Mouse (Mus musculus): Measurements from ENCODE around the gene Rassf5. TPM values are rescaled to one million over a fixed set of nuclear protein-coding genes. Genes with fewer than 3 reads are reported as not detected.

Gene Rassf5
- polyA plus RNA-seq (2012; rRNA removed), result 10.3 and 11.9 TPM in 2 replicates

DNA sequence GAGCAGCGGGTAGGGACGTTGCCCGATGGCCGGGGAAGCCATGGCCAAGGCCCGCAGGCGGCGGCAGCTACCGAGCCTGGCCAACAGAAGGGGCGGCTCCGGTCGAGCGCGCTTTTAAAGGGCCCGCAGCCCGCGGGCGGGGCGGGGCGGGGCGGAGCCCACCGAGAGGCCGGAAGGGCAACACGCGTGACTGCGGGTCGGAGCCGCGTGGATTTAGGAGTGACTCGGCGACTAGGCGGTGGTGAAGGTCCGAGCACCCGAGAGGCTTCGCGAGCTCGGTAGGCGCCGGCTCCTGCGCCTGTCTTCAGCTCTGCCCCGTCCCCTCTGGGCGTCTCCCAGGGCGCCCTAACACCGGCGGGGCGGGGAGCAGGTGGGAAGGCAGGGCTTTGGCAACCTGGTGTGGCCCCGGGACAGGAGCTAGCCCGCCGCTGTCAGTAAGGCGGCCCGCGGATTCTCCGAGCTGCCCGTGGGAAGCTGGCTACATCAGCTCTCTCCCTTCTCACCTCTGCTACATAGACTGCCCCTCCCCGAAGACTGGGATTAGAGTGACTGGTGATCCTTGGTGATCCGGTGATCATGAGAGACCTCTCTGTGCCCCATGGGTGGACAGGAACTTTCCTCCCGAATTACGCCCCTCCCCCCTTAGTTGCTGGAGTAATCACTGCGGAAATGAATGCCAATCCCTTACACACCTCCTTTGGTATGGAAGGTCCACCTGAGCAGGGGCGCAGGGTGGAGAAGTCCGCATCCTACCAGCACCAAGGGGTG, at the start of gene Rassf5:
Gene Rassf5 (minus strand): TSS at position 170 of the 768 bp plus-strand sequence.
- DNase-seq (ENCODE audit: extremely low spot score in 1 of 2, low spot score in 1 of 2), result peak in 1 of 2 experiments; percentile 63

DNA sequence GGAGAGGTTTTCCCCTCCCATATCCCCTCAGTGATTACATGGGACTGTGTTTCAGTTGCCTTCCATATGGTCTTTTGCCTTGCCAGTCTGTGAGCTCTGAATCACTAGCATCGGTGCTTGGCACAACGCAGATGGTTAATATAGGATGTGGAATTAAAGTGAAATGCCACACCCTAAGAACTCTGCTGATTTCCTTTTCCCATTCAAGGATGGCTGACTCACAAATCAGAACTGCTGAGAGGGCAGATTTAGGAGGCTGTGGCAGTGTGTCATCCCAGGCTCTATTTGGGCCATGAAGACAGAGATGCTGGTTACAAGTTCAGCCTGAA, 48.8 kb upstream of the Rassf5 start:
- peak; percentile 37 to 72 for DNase-seq (ENCODE audit: extremely low spot score in 1 of 2, low spot score in 1 of 2)

GRCm38 (mm10) chr1:131293221-131293921, 48.3 kb upstream of the Rassf5 start:
- DNase-seq (ENCODE audit: extremely low spot score in 1 of 2, low spot score in 1 of 2), result no peak

DNA sequence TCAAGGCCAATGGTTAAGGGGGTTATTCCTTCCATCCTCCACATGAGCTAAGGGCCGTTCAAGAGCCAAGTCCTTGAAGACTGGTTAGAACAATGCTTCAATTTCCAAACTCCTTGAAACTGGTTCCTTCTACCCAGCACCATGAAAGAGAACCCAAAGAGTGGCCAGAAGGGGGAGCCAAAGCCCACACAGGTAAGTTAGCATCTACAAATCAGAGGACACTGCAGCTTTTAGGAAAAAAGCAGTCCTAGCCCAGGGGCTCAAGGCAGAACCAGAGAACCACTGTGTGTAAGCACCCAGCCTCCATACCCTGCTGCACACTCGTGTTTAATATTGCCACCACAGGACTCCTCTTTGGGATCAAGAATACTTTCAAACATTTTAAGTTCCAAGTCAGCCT, 45.6 kb upstream of the Rassf5 start:
- peak in 1 of 2 experiments; percentile 86 for DNase-seq (ENCODE audit: extremely low spot score in 1 of 2, low spot score in 1 of 2)

DNA sequence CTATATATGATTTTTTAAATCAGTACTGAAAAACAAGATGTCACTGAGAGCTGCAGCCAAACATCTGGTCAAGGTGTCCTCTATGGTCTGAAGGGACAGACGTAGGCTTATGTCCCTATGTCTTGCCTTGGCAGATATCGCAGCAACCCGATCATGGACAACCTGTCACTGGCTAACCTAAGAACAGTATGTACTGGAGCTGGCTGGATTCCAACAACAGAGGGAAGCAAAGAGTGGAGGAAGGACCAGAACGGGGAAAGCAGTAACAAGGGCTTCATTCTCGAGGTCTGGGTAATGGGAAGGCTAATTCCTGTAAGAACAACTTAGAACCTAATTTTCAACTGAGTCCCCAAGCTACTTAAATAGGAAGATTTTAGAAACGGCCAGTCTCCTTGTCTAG, 43.9 kb upstream of the Rassf5 start:
- DNase-seq (ENCODE audit: extremely low spot score in 1 of 2, low spot score in 1 of 2), result no peak

DNA sequence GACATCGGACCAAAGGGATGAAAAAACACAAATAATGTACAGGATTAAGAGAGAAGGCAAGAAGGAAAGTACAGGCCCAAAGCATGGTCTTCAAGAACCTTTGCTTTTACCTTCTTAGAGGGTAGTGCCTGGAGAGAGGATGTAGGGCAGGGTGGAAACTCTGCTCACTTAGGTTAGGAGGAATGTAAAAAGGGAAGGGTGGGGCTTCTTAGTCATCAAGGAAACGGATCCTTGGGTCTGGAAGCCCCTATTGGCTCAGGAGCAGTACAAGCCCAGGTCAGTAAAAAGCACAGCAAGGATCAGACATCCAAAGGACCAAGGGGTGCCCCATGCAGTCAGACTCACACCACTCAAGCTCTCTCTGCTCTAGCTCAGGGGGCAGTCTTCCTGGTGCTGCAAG, 42.2 kb upstream of the Rassf5 start:
- DNase-seq (ENCODE audit: extremely low spot score in 1 of 2, low spot score in 1 of 2), result no peak

- no peak for DNase-seq (ENCODE audit: extremely low spot score in 1 of 2, low spot score in 1 of 2)
Measured at GRCm38 (mm10) chr1:131286803-131287202, 41.7 kb upstream of the Rassf5 start.

- DNase-seq (ENCODE audit: extremely low spot score in 1 of 2, low spot score in 1 of 2), result no peak
Measured at GRCm38 (mm10) chr1:131284616-131285015, 39.6 kb upstream of the Rassf5 start.

DNA sequence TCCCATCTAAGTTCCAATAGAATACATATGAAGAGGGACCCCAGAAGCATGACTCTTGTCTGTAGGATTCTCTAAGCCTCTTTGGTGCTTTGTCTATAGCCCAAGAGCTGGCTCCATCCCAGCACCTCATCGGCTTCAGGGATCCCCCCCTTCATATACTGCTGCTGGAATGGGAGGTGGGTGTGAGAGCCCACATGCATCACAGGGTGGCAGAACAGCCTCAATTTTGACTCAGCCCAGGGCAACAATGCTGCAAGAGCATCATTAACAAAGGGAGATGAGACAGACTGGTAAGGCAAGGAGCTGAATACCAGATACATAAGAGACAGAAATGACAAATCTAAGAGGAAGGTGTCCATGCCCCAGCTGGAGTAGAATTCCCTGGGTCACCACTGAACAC, 39.1 kb upstream of the Rassf5 start:
- no peak for DNase-seq (ENCODE audit: extremely low spot score in 1 of 2, low spot score in 1 of 2)

GRCm38 (mm10) chr1:131281731-131282130, 36.7 kb upstream of the Rassf5 start:
- no peak for DNase-seq (ENCODE audit: extremely low spot score in 1 of 2, low spot score in 1 of 2)

GRCm38 (mm10) chr1:131280280-131280679, 35.2 kb upstream of the Rassf5 start:
- DNase-seq (ENCODE audit: extremely low spot score in 1 of 2, low spot score in 1 of 2), result no peak

GRCm38 (mm10) chr1:131279456-131279776, 34.4 kb upstream of the Rassf5 start, which contains the start of gene Ikbke:
Gene Ikbke (minus strand): TSS chr1:131279606.
- no peak for DNase-seq (ENCODE audit: extremely low spot score in 1 of 2, low spot score in 1 of 2)

DNA sequence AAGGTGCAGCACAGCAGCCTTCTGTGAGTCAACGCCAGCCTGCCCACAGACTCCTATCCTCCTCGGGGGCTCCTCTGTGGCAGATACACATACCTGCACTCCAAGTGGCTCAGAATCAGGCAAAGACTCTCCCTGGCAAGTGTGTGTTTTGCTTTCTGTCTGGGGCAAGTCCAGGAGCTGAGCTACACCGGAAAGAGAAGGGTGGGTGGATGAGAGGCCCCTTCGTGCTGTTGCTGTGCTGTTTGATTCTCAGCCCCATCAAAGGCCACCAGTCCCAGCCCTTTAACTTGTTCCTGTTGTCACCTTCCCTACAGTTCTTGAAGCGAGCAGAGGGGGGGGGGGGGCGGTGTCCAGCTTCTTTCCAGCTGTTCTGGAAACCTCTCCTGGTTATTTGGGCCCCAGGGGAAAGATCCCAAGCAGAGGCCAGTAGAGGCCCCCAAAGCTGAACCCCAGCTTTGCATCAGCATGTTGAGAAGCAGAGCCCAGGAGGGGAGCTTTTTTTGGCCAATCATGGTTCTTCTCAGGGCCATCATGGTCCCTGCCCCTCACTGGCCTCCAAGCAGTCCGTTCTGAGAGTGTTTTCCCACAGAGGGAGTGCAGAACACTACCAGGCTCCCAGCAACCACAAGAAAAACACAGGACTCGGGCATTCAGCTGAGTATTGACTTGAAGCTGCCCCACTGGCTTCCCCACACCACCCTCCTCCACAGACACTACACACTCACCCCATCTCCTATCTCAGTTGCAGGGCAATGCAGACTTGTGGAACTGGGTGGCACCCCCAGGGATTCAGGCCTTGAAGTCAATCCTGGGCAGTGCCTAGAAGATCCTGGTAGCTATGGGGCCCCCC, 33.8 kb upstream of the Rassf5 start:
- DNase-seq (ENCODE audit: extremely low spot score in 1 of 2, low spot score in 1 of 2), result no peak

DNA sequence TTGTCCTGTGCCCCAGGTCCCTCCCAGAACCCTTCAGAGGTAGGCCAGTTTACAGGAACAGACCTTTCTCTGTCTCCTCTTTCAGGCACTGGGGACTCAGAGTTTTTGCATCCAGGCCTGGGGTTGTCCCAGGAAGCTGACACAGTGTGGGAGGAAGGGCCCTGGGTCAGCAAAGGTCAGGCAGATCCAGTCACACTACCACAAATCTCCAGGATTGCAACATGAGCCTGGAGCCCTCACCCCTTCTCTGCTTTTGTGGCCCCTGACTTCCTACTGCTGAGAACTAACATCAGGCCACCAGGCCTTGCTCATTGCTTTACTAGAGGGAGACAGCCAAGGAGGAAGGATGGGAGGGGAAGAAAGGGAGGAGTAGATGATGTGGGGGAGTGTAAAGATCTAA, 31.8 kb upstream of the Rassf5 start:
- no peak for DNase-seq (ENCODE audit: extremely low spot score in 1 of 2, low spot score in 1 of 2)

DNA sequence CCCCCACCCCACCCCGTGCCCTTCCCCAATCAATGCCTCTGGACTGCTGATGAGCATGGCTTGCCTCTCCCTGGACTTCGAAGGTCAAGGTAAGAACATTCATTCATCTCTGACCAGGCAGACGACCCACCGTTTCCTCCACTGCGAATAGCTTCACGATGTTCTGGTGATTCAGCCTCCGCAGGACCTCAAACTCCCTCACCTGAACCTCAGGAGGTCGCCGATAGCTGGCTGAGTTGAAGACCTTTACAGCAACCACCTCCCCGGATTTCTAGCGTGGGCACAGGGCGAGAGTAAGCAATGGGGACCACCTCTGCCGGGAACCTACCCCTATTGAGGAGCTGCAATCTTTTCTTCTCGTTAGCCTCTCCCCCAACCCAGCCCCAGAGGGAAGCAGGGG, 30.5 kb upstream of the Rassf5 start:
- no peak for DNase-seq (ENCODE audit: extremely low spot score in 1 of 2, low spot score in 1 of 2)

DNA sequence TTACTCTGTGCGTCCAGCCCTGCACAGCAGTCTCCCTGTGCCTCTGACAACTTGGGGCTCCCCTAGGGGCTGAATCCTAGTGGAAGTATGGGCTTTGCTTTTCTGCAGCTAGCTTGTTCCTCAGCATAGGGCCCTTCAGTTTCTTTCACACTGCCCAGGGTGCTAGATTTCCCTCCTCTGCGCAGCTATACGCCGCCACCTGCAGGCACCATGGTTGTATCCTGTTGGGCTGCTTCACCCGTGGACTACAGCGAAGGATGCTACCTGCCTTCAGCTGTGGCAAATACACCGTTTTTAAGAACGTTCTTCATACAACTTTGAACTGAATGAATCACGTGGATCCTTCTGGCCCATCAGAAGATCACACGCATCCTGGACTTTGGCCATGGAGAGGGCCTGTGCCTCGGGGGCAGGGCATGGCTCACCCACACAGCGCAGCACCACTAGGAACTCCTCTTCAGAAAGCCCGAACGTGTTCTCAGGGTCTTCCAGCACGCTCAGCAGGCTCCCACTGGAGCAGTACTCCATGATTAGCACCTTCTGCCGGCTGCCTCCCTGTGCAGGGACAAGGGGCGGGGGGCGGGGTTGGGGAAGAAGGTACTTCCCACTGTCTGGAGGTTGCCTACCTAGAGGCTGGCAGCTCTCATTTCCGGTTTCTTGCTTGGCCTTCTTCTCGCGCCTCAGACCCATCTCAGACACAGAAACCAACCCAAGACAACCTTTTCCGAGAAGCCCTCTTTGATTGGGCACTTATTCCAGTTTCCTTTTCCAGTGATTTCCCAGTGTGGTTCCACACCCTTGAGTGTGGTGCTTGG, 29.9 kb upstream of the Rassf5 start:
- no peak for DNase-seq (ENCODE audit: extremely low spot score in 1 of 2, low spot score in 1 of 2)

DNA sequence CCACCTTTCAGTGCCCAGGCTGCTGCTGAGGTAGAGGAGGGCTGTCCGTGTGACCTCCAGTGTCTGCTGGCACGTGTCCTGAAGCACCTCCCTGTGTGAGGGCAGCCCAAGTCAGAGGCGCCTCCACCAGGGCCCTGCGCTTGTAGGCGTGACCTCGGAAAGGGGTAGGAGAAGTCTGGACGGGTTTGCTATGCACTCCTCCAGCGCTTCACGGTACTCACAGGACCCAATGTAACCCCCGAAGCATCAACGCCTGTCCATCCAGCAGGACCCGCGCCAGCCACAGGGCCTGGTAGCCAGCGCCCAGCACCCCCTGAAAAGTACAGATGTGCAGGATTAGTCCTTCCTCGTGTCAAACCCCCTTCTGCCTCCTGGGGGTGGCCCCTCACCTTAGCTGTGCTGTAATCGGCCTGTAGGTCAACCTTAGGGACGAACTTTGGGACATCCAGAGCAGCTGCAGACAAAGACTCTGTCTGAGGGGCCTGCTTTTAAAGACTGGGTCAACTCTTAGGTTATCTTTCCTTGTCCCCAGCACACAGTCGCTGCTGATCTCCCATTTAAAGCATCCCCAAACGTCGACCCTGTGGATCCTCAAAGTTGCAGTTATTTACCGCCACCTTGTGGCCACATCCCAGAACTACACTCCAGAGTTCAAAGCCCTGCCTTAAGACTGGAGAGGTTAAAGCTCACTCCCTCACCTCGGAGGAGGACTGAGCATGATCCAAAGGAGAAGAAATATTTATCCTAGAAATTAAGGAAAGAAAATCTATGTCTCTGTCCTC, 24.9 kb upstream of the Rassf5 start:
- DNase-seq (ENCODE audit: extremely low spot score in 1 of 2, low spot score in 1 of 2), result peak; percentile 62 to 89

DNA sequence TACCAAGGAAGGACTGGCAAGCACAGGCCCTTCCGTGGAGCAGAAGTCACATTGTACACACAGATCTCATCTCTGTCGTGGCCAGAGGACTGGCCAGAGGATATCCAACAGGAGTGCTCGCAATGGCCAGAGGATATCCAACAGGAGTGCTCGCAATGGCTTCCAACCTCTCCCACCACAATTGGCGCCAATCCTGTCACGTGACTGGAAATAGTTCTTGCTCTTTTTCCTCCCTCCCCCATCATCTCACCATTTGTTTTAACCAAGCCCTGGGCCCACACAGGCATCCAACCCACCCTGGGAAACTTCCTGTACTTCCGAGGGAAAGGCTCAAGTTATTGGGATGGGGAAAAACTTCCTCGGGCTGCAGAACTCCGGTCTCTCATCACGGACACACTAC, 23.7 kb upstream of the Rassf5 start:
- DNase-seq (ENCODE audit: extremely low spot score in 1 of 2, low spot score in 1 of 2), result no peak

DNA sequence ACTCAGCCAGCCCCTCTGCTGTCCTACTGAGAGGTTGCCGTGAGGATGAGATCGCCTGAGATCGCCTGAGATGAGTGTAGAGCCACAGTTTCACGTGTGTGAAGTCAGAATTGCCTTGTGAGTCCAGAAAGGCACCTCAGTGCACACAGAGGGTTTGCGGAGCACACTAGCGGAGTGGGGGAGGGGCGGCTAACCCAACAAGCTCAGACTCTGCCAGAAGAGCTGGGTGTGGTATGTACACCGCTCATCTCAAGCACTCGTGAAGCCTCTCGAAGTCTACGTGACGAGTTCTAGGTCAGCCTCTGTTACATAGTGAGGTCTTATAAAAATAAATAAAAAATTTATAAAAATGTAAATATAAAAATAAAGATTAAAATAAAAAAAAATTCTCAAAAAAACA, 18.8 kb upstream of the Rassf5 start:
- DNase-seq (ENCODE audit: extremely low spot score in 1 of 2, low spot score in 1 of 2), result no peak

DNA sequence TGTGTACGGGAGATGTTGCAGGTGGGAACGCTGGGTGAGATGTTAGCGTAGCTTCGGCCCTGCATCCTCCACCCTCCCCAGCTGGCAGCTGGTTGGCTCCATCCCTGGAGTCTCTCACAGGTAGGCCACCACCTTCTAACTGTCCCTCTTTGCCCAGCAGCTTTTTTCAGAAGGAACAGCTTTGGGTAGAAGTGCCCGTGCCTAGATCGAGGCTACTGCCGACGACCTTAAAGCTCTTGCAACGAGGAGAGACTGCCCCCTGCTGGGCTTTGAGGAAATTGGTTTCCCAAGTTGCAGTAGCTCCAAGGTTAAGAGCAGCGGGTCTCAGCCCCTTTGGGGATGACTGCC, 15.2 kb upstream of the Rassf5 start:
- peak in 1 of 2 experiments; percentile 82 for DNase-seq (ENCODE audit: extremely low spot score in 1 of 2, low spot score in 1 of 2)

Measured in frontal cortex, adult 2 months (tissue).